ENCODE assay signal across 9 mouse cellular contexts in the genomic region with DNA sequence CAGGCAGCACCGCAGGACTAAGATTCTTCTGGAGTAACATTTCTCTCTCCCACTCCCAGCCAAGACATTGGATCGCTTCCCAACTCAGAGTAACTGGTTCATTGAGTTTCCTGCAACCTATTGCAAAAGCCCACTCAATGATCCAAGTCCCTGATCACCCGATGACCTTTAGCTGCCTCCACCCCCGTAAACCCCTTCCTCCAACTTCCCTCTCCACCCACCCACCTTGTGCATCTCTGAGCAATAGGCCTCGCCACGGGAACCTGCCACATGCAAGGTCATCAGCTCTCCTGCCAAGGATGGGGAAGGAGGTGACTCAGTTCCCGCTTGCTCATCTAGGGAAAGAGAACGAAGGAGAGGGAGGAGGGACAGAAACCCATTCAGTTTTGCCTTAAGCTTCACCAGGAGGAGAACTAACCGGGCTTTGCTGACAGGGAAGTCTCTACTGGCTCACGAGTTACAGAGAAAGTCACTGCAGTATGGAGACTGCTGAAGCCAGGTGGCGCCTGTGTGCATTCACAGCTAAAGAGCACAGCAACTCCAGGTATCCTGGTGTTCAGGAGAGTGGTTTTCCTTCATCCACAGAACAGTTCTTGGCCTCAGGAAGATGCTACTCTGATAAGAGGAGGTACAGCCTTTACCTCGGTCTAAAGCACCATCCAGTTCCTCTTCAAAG. TPM values are rescaled to one million over a fixed set of nuclear protein-coding genes. Genes with fewer than 3 reads are reported as not detected.
A peak's percentile ranks its signal among the peaks of the same experiment; 100 is the strongest.
DNase-seq lines count a peak whose midpoint lies in the region; ATAC-seq and TF ChIP-seq lines count a peak whose summit lies in the region.
"Had no signal": no experiment of that assay in that cellular context is flagged by ENCODE, and none has a peak within 500 bp of the region (broad histone marks: within the 10 kb centered on the region; RNA-seq: fewer than 3 reads in every experiment).

No protein-coding gene starts in this region.

- 53% methylated on average over 12 of the region's 12 CpGs for WGBS in midbrain, postnatal 0 days
- 49% methylated on average over 12 of the region's 12 CpGs for WGBS in midbrain, embryonic 11.5 days
- WGBS in thymus, adult 2 months = 56% methylated on average over 12 of the region's 12 CpGs

- H3K4me1 ChIP-seq in midbrain, postnatal 0 days (ENCODE audit: insufficient read depth, low read length) = no peaks in the 10 kb centered on the region; the same call in 1 of the 2 replicates
- H3K4me1 ChIP-seq in midbrain, embryonic 11.5 days (ENCODE audit: control insufficient read depth, insufficient read depth, low read length) = no peaks in the 10 kb centered on the region
- no peaks in the 10 kb centered on the region for H3K4me1 ChIP-seq in thymus, adult 2 months (replicated peaks; ENCODE audit: control insufficient read depth, insufficient read depth, low read length)

- peak; percentile 46 for DNase-seq in gastrocnemius, adult 18-20 months (ENCODE audit: low spot score)
- no peak for DNase-seq in gastrocnemius, postnatal 25 days
- DNase-seq in midbrain, postnatal 0 days (ENCODE audit: low spot score) = peak; percentile 40
- DNase-seq in midbrain, embryonic 11.5 days (ENCODE audit: low spot score, missing footprints) = no peak
- peak; percentile 87 to 94 for DNase-seq in adrenal gland, adult (ENCODE audit: inconsistent age in 2 of 2, low spot score in 1 of 2)
- no peak for DNase-seq in thymus, adult 2 months

- no peaks in the 10 kb centered on the region for H3K79me2 ChIP-seq in myocyte (ENCODE audit: control insufficient read depth, insufficient read depth)

- no peaks in the 10 kb centered on the region for H3K36me3 ChIP-seq in midbrain, postnatal 0 days (ENCODE audit: insufficient read depth, low read length)
- H3K36me3 ChIP-seq in midbrain, embryonic 11.5 days (ENCODE audit: control insufficient read depth, insufficient read depth, low read length) = no peaks in the 10 kb centered on the region
- H3K36me3 ChIP-seq in myocyte (ENCODE audit: control insufficient read depth, insufficient read depth) = no peaks in the 10 kb centered on the region
- no peaks in the 10 kb centered on the region for H3K36me3 ChIP-seq in thymus, adult 2 months (ENCODE audit: control insufficient read depth, insufficient read depth, low read length)

- H3ac ChIP-seq in myocyte (ENCODE audit: control insufficient read depth, insufficient read length) = no peak overlapping the region

- no peak overlapping the region for H3K27ac ChIP-seq in midbrain, postnatal 0 days (ENCODE audit: low read depth, low read length)
- no peak overlapping the region for H3K27ac ChIP-seq in midbrain, embryonic 11.5 days (ENCODE audit: low read depth, low read length)
- no peak overlapping the region for H3K27ac ChIP-seq in thymus, adult 2 months (ENCODE audit: control insufficient read depth, insufficient read depth, low read length)

- peak; percentile 74 for TF ChIP-seq CTCF in midbrain, postnatal 0 days (IDR thresholded peaks at IDR 0.05)
- TF ChIP-seq CTCF in thymus, adult 2 months (IDR thresholded peaks at IDR 0.05; ENCODE audit: borderline replicate concordance, control insufficient read depth, extremely low read depth, insufficient read depth, low read length, poor library complexity) = no peak

- no peak for ATAC-seq in midbrain, postnatal 0 days (ENCODE audit: low FRiP score)
- no peak for ATAC-seq in midbrain, embryonic 11.5 days (ENCODE audit: low FRiP score)
- no peak for ATAC-seq in inflammation-experienced regulatory T-cells, adult 6 months

- H3K4me2 ChIP-seq in midbrain, postnatal 0 days (ENCODE audit: low read depth, low read length, poor library complexity, severe bottlenecking) = no peak overlapping the region
- H3K4me2 ChIP-seq in midbrain, embryonic 11.5 days = no peak overlapping the region
- peak overlapping the region; percentile 18 for H3K4me2 ChIP-seq in myocyte (ENCODE audit: low read depth)

- no peak for TF ChIP-seq POLR2A in myocyte (IDR thresholded peaks at IDR 0.05; ENCODE audit: insufficient read length, low read depth)
- TF ChIP-seq POLR2A in thymus, adult 2 months (IDR thresholded peaks at IDR 0.05; ENCODE audit: control insufficient read depth, extremely low read depth, insufficient read depth, low read length, poor library complexity) = no peak

- no peaks in the 10 kb centered on the region for H3K9me3 ChIP-seq in midbrain, postnatal 0 days (ENCODE audit: low read length)
- no peaks in the 10 kb centered on the region for H3K9me3 ChIP-seq in midbrain, embryonic 11.5 days (ENCODE audit: control insufficient read depth, low read length)

- H3K9ac ChIP-seq in midbrain, postnatal 0 days (replicated peaks; ENCODE audit: low read length, poor library complexity, severe bottlenecking) = no peak overlapping the region
- H3K9ac ChIP-seq in midbrain, embryonic 11.5 days (ENCODE audit: low read length) = no peak overlapping the region

- H3K4me3 ChIP-seq in midbrain, postnatal 0 days (ENCODE audit: low read depth, low read length) = no peak overlapping the region
- no peak overlapping the region for H3K4me3 ChIP-seq in midbrain, embryonic 11.5 days (ENCODE audit: low read depth, low read length)
- no peak overlapping the region for H3K4me3 ChIP-seq in myocyte
- no peak overlapping the region for H3K4me3 ChIP-seq in thymus, adult 2 months (ENCODE audit: control insufficient read depth, insufficient read depth, low read length)

- peaks cover 2% of the 10 kb centered on the region; the same call in 1 of the 2 replicates for H3K27me3 ChIP-seq in midbrain, postnatal 0 days (ENCODE audit: insufficient read depth, low read length)
- H3K27me3 ChIP-seq in midbrain, embryonic 11.5 days (ENCODE audit: control insufficient read depth, insufficient read depth, low read length) = no peaks in the 10 kb centered on the region; the same call in 1 of the 2 replicates
- no peaks in the 10 kb centered on the region for H3K27me3 ChIP-seq in myocyte (ENCODE audit: control insufficient read depth, insufficient read depth, insufficient read length)
- H3K27me3 ChIP-seq in thymus, adult 2 months (ENCODE audit: control insufficient read depth, insufficient read depth, low read length) = no peaks in the 10 kb centered on the region

TF ChIP-seq in myocyte, 11 proteins besides CTCF, POLR2A, EP300 and RAD21:
- TF ChIP-seq MYOG (IDR thresholded peaks at IDR 0.05; ENCODE audit: control insufficient read depth in 1 of 3, insufficient read depth in 1 of 3, insufficient read length in 2 of 3, low read depth in 2 of 3) (no peak), POLR2AphosphoS2 (IDR thresholded peaks at IDR 0.05; ENCODE audit: insufficient read length, low read depth) (no peak), CEBPB (IDR thresholded peaks at IDR 0.05; ENCODE audit: insufficient read depth, poor library complexity, severe bottlenecking) (no peak), USF1 (IDR thresholded peaks at IDR 0.05; ENCODE audit: low read depth) (no peak), E2F4 (IDR thresholded peaks at IDR 0.05; ENCODE audit: insufficient read depth) (no peak), TCF3 (IDR thresholded peaks at IDR 0.05; ENCODE audit: insufficient read length, low read depth) (no peak), TCF12 (IDR thresholded peaks at IDR 0.05; ENCODE audit: insufficient read depth, poor library complexity, severe bottlenecking) (no peak), SRF (IDR thresholded peaks at IDR 0.05; ENCODE audit: control insufficient read depth, insufficient read length, low read depth) (no peak), MYOD1 (IDR thresholded peaks at IDR 0.05; ENCODE audit: control insufficient read depth in 1 of 3, insufficient read length in 2 of 3, low read depth in 2 of 3) (no peak), MAX (IDR thresholded peaks at IDR 0.05; ENCODE audit: low read depth) (no peak), REST (IDR thresholded peaks at IDR 0.05; ENCODE audit: insufficient read depth, insufficient read length) (no peak)

RNA-seq across cellular contexts. Expression of a gene that starts 7.2 kb away (rescaled TPM):
- total RNA-seq in gastrocnemius, adult 18-20 months (2021) = under 1 TPM; 0.27 to 0.33 TPM
- total RNA-seq in gastrocnemius, postnatal 25 days (2021) = under 1 TPM; 0.16 to 0.26 TPM
- total RNA-seq in midbrain, postnatal 0 days (2014; rRNA removed) = 22.3 and 22.8 TPM in 2 replicates
- 5.1 and 5.6 TPM in 2 replicates for polyA plus RNA-seq in midbrain, postnatal 0 days (2015; fragmentation: Nextera tagmentation; extraction: Ambion mirVana)
- 0.20 and 0.37 TPM in 2 replicates for polyA plus RNA-seq in midbrain, embryonic 11.5 days (2014; fragmentation: Nextera tagmentation; extraction: Ambion mirVana)
- polyA plus RNA-seq in myocyte (2012; fragmentation: generic; extraction: Trizol) = 0.04 TPM
- polyA plus RNA-seq in thymus, adult 2 months (2012; rRNA removed) = 0.22 and 0.34 TPM in 2 replicates
- not detected for polyA plus RNA-seq in inflammation-experienced regulatory T-cells, adult 6 months (2017; shearing (Covaris generic))
- polyA plus RNA-seq: liver, embryonic 16.5 days had no signal

Comparison
In these comparisons a context has a peak if more than half of its experiments do, and no peak if none do; other contexts are left out.
1. DNase-seq: peak in gastrocnemius, adult 18-20 months (single experiment), midbrain, postnatal 0 days (single experiment) and adrenal gland, adult (2 of 2); none in gastrocnemius, postnatal 25 days (single experiment), midbrain, embryonic 11.5 days (single experiment) and thymus, adult 2 months (single experiment).